Mouse (Mus musculus): ENCODE measurements around the gene Rapgef1.

Rapgef1 gene

GRCm38 (mm10) chr2:29787104-29787917, 167.8 kb downstream of the Rapgef1 start, which contains the start of gene Coq4:
Coq4 (plus strand) TSS chr2:29787493.
- CTCF ChIA-PET = no interaction called here

DNA sequence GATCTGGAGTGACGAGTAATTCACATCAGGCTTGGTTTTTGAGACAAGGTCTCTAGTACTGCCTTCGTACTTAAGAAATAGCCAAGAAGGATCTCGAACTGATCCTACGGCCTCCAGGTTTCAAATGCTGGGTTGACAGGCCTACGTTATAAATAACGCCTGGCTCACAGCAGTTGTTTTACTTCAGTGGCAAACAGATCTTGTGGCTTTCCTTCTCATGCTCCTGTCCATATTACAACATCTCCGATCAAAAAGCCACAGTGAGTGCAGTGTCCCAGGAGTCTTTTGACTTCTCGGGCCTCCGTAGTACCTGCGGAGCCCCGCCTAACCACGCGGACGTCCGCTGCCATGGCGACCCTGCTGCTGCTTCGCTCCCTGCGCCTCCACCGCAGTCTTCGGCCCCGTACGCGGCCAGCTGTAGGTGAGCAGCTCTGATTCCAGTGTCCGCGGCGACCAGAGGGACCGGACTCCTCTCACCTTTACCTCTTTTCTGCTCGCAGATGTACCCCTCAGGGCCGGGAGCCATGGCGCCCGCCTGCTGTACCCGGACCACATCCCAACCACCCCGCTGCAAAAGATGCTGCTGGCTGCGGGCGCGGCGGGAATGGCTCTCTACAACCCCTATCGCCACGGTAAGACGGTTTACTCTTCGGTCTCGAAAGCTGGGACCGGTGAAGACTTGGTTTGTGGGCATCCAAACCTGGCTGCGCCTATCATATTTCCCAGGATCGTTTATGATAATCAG, 168.6 kb downstream of the Rapgef1 start, which contains the start of gene Trub2:
Gene Trub2, minus strand, starts transcription at position 566 of the 745 bp plus-strand sequence.
- CTCF ChIA-PET = no interaction called here

Data from spleen, embryonic (tissue).